Mouse (Mus musculus): ENCODE results near the gene Ropn1. TPM values are rescaled to one million over a fixed set of nuclear protein-coding genes. Genes with fewer than 3 reads are reported as not detected.
"Not testable (repeated sequence)": the region's sequence is repeated elsewhere in the genome, so short reads cannot be mapped to it uniquely, and the experiment has no call there.

The Ropn1 gene
- polyA plus RNA-seq, 1 experiment from 2014 or later = 0.33 TPM

DNA sequence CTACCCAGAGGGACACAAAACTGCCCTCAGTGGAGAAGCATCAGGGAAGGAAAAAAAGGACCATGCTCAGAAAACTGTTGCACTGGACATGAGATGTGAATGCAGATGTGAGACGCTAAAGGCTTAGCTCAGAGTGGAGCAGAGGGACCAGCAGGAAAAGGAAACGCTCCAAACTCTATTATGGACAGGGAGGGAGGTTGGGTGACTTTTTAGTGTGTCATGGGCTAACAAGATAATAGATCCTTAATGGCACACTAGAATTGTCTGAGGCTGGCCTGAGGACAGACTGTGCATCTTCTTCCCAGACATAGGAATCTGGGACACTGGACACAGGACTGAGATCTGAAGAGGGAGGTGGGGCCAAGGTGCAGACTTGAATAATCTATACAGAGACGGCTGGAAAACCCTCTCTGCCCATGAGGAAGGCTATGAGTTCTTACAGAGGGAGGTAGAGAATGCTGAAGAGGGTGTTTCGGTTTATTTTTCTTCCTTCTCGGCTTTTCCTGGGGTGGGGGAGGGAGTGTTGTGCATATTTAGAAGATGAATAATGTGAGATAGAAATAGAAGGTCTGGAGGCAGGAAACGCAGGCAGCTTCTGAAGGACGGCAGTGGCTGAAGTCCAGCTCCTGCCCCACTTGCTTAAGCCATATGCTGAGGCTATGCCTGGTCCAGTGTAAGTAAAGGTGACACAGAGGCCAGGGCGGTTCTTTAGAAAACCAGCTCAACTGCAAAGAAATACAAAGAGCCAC, 6.0 kb upstream of the Ropn1 start:
- Histone ChIP-seq H3K4me3 (ENCODE audit: low read length) (no peak overlapping the region), H3K27me3 (ENCODE audit: control insufficient read depth, insufficient read depth, low read length) (no peaks in the 10 kb centered on the region), H3K36me3 (ENCODE audit: control insufficient read depth, insufficient read depth) (no peaks in the 10 kb centered on the region), H3K27ac (ENCODE audit: low read length) (no peak overlapping the region), H3K4me2 (ENCODE audit: low read depth, low read length) (peak overlapping the region; percentile 22; the same call in 1 of the 2 replicates), H3K9ac (ENCODE audit: low read length) (no peak overlapping the region), H3K4me1 (ENCODE audit: control insufficient read depth, insufficient read depth, low read length) (peaks cover 5% of the 10 kb centered on the region; the same call in 1 of the 2 replicates), H3K9me3 (replicated peaks; ENCODE audit: control insufficient read depth, low read length) (no peaks in the 10 kb centered on the region)
- WGBS = 40% methylated on average over 8 of the region's 8 CpGs
- ATAC-seq (replicated peaks; ENCODE audit: extremely low read depth, insufficient read depth, low FRiP score) = peak; percentile 49; the same call in 1 of the 2 replicates

GRCm38 (mm10) chr16:34653023-34653422, 3.3 kb downstream of the Ropn1 start:
- Histone ChIP-seq H3K4me1 (ENCODE audit: control insufficient read depth, insufficient read depth, low read length) (peaks cover 2% of the 10 kb centered on the region; the same call in 1 of the 2 replicates), H3K4me3 (ENCODE audit: low read length) (no peak overlapping the region), H3K27ac (ENCODE audit: low read length) (no peak overlapping the region), H3K4me2 (ENCODE audit: low read depth, low read length) (no peak overlapping the region), H3K9ac (ENCODE audit: low read length) (no peak overlapping the region), H3K27me3 (ENCODE audit: control insufficient read depth, insufficient read depth, low read length) (no peaks in the 10 kb centered on the region), H3K9me3 (replicated peaks; ENCODE audit: control insufficient read depth, low read length) (no peaks in the 10 kb centered on the region), H3K36me3 (ENCODE audit: control insufficient read depth, insufficient read depth) (no peaks in the 10 kb centered on the region)
- 78% methylated on average over 5 of the region's 5 CpGs for WGBS
- ATAC-seq (replicated peaks; ENCODE audit: extremely low read depth, insufficient read depth, low FRiP score) = no peak

DNA sequence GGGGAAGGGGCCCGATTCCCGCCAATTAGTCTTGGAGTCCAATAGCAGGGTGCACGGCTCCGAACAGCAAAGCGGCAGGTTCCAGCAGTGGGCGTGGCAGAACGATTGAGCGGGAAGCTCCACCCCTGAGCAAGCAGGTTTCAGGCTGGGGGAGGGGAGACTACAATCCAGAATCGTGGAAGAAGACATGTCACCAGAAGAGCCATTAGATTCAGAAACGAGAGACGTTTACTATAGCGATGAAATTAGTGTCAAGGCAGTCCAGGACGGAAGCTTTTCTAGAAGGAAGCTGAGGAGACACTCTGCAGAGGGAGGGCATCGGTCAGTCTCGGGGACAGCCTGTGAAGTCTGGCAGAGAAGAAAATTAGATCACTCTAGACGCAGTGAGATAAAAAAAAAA, 7.8 kb downstream of the Ropn1 start:
- not testable (repeated sequence) for H3K27me3 ChIP-seq (ENCODE audit: control insufficient read depth, insufficient read depth, low read length); H3K36me3 ChIP-seq (ENCODE audit: control insufficient read depth, insufficient read depth); H3K4me1 ChIP-seq (ENCODE audit: control insufficient read depth, insufficient read depth, low read length); H3K27ac ChIP-seq (ENCODE audit: low read length); H3K9me3 ChIP-seq (replicated peaks; ENCODE audit: control insufficient read depth, low read length); ATAC-seq (replicated peaks; ENCODE audit: extremely low read depth, insufficient read depth, low FRiP score)
- peak overlapping the region; percentile 65 for H3K4me2 ChIP-seq (ENCODE audit: low read depth, low read length)
- peak overlapping the region; percentile 31; the same call in 1 of the 2 replicates for H3K9ac ChIP-seq (ENCODE audit: low read length)
- WGBS = 2% methylated on average over 16 of the region's 16 CpGs
- peak overlapping the region; percentile 54 for H3K4me3 ChIP-seq (ENCODE audit: low read length)

DNA sequence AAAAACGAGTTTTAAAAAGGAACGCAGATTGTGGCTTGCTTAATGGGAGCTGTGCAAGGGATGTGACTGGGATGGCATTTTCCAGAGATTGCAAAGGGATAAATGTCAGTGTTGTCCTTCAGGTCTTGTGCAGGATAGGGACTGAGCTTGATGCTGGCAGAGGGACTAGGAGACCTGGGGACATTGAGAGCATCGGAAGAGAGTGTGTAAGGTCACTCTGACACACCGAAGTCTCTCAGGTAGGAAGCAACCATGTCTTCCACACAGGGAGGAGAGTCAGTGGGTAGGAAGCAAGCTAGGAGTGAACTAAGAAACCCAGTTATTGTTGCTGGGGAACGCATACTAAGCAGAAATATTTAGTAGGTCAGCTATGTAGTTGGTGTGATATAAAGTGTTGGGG, 8.3 kb downstream of the Ropn1 start:
- no peak for ATAC-seq (replicated peaks; ENCODE audit: extremely low read depth, insufficient read depth, low FRiP score)
- Histone ChIP-seq H3K36me3 (ENCODE audit: control insufficient read depth, insufficient read depth) (no peaks in the 10 kb centered on the region), H3K9me3 (replicated peaks; ENCODE audit: control insufficient read depth, low read length) (no peaks in the 10 kb centered on the region), H3K27me3 (ENCODE audit: control insufficient read depth, insufficient read depth, low read length) (no peaks in the 10 kb centered on the region), H3K4me2 (ENCODE audit: low read depth, low read length) (peak overlapping the region; percentile 65), H3K4me3 (ENCODE audit: low read length) (peak overlapping the region; percentile 54), H3K4me1 (ENCODE audit: control insufficient read depth, insufficient read depth, low read length) (peaks cover 7% of the 10 kb centered on the region; the same call in 1 of the 2 replicates), H3K27ac (ENCODE audit: low read length) (no peak overlapping the region), H3K9ac (ENCODE audit: low read length) (no peak overlapping the region; the same call in 1 of the 2 replicates)
- WGBS = 28% methylated on average over 5 of the region's 5 CpGs

- peak; percentile 58; the same call in 1 of the 2 replicates for ATAC-seq (replicated peaks; ENCODE audit: extremely low read depth, insufficient read depth, low FRiP score)
- Histone ChIP-seq H3K4me2 (ENCODE audit: low read depth, low read length) (peak overlapping the region; percentile 65), H3K4me3 (ENCODE audit: low read length) (peak overlapping the region; percentile 54; the same call in 1 of the 2 replicates), H3K36me3 (ENCODE audit: control insufficient read depth, insufficient read depth) (no peaks in the 10 kb centered on the region), H3K9me3 (replicated peaks; ENCODE audit: control insufficient read depth, low read length) (no peaks in the 10 kb centered on the region), H3K9ac (ENCODE audit: low read length) (no peak overlapping the region), H3K27me3 (ENCODE audit: control insufficient read depth, insufficient read depth, low read length) (no peaks in the 10 kb centered on the region), H3K27ac (ENCODE audit: low read length) (no peak overlapping the region), H3K4me1 (ENCODE audit: control insufficient read depth, insufficient read depth, low read length) (peaks cover 7% of the 10 kb centered on the region; the same call in 1 of the 2 replicates)
- WGBS = 47% methylated on average over 11 of the region's 11 CpGs
These were observed 8.7 kb downstream of the Ropn1 start for GRCm38 (mm10) chr16:34658388-34658787.

DNA sequence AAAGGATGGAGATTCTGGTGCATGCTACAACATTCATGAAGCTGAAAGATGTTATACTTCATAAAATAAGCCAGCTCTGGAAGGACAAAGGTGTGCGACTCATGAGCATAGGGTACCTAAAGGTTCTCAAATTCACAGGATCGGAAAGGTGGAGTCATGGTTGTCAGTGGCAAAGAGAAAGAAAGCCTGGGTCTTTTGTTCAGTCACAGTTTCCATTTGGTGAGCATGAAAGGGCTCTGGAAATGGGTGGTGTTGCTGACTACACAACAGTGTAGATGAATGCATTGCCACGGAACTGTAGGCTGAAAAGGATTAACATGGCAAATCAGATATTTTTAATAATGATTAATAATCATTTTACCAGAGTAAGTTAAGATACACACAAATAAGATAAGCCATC, 14.8 kb downstream of the Ropn1 start:
- ATAC-seq (replicated peaks; ENCODE audit: extremely low read depth, insufficient read depth, low FRiP score) = no peak
- H3K36me3 ChIP-seq (ENCODE audit: control insufficient read depth, insufficient read depth) = no peaks in the 10 kb centered on the region
- no peak overlapping the region for H3K4me2 ChIP-seq (ENCODE audit: low read depth, low read length)
- H3K27me3 ChIP-seq (ENCODE audit: control insufficient read depth, insufficient read depth, low read length) = peaks cover 8% of the 10 kb centered on the region; the same call in 1 of the 2 replicates
- no peak overlapping the region for H3K4me3 ChIP-seq (ENCODE audit: low read length)
- H3K4me1 ChIP-seq (ENCODE audit: control insufficient read depth, insufficient read depth, low read length) = peaks cover 6% of the 10 kb centered on the region; the same call in 1 of the 2 replicates
- no peak overlapping the region for H3K27ac ChIP-seq (ENCODE audit: low read length)
- H3K9ac ChIP-seq (ENCODE audit: low read length) = no peak overlapping the region
- 82% methylated on average over 3 of the region's 3 CpGs for WGBS
- H3K9me3 ChIP-seq (replicated peaks; ENCODE audit: control insufficient read depth, low read length) = no peaks in the 10 kb centered on the region

GRCm38 (mm10) chr16:34667031-34667726, 17.5 kb downstream of the Ropn1 start:
- H3K27ac ChIP-seq (ENCODE audit: low read length) = no peak overlapping the region
- no peaks in the 10 kb centered on the region for H3K9me3 ChIP-seq (replicated peaks; ENCODE audit: control insufficient read depth, low read length)
- ATAC-seq (replicated peaks; ENCODE audit: extremely low read depth, insufficient read depth, low FRiP score) = peak; percentile 74
- WGBS = 8% methylated on average over 20 of the region's 20 CpGs
- H3K36me3 ChIP-seq (ENCODE audit: control insufficient read depth, insufficient read depth) = no peaks in the 10 kb centered on the region
- H3K4me1 ChIP-seq (ENCODE audit: control insufficient read depth, insufficient read depth, low read length) = peaks cover 12% of the 10 kb centered on the region
- peak overlapping the region; percentile 62 for H3K4me2 ChIP-seq (ENCODE audit: low read depth, low read length)
- H3K27me3 ChIP-seq (ENCODE audit: control insufficient read depth, insufficient read depth, low read length) = peaks cover 10% of the 10 kb centered on the region; the same call in 1 of the 2 replicates
- H3K4me3 ChIP-seq (ENCODE audit: low read length) = peak overlapping the region; percentile 40
- H3K9ac ChIP-seq (ENCODE audit: low read length) = peak overlapping the region; percentile 26; the same call in 1 of the 2 replicates

- ATAC-seq (replicated peaks; ENCODE audit: extremely low read depth, insufficient read depth, low FRiP score) = no peak
- H3K9ac ChIP-seq (ENCODE audit: low read length) = no peak overlapping the region
- no peak overlapping the region for H3K4me2 ChIP-seq (ENCODE audit: low read depth, low read length)
- H3K4me3 ChIP-seq (ENCODE audit: low read length) = no peak overlapping the region
- H3K9me3 ChIP-seq (replicated peaks; ENCODE audit: control insufficient read depth, low read length) = no peaks in the 10 kb centered on the region
- 68% methylated on average over 9 of the region's 9 CpGs for WGBS
- no peaks in the 10 kb centered on the region for H3K36me3 ChIP-seq (ENCODE audit: control insufficient read depth, insufficient read depth)
- peaks cover 10% of the 10 kb centered on the region; the same call in 1 of the 2 replicates for H3K27me3 ChIP-seq (ENCODE audit: control insufficient read depth, insufficient read depth, low read length)
- H3K4me1 ChIP-seq (ENCODE audit: control insufficient read depth, insufficient read depth, low read length) = peaks cover 12% of the 10 kb centered on the region
- no peak overlapping the region for H3K27ac ChIP-seq (ENCODE audit: low read length)
These were observed 18.6 kb downstream of the Ropn1 start for GRCm38 (mm10) chr16:34668341-34668740.

GRCm38 (mm10) chr16:34671966-34672365, 22.2 kb downstream of the Ropn1 start:
- Histone ChIP-seq H3K9ac (ENCODE audit: low read length) (no peak overlapping the region), H3K27ac (ENCODE audit: low read length) (no peak overlapping the region), H3K27me3 (ENCODE audit: control insufficient read depth, insufficient read depth, low read length) (0 out of 2 replicates have a peak, but pooled peaks cover 3% of the 10 kb centered on the region), H3K4me3 (ENCODE audit: low read length) (no peak overlapping the region), H3K4me2 (ENCODE audit: low read depth, low read length) (no peak overlapping the region), H3K36me3 (ENCODE audit: control insufficient read depth, insufficient read depth) (no peaks in the 10 kb centered on the region), H3K9me3 (replicated peaks; ENCODE audit: control insufficient read depth, low read length) (no peaks in the 10 kb centered on the region), H3K4me1 (ENCODE audit: control insufficient read depth, insufficient read depth, low read length) (peaks cover 12% of the 10 kb centered on the region)
- 72% methylated on average over 7 of the region's 7 CpGs for WGBS
- no peak for ATAC-seq (replicated peaks; ENCODE audit: extremely low read depth, insufficient read depth, low FRiP score)
